Mouse (Mus musculus): ENCODE results near the gene Atp6v1e2. TPM values are rescaled to one million over a fixed set of nuclear protein-coding genes. Genes with fewer than 3 reads are reported as not detected.

The Atp6v1e2 gene
- polyA plus RNA-seq, 1 experiment, result not detected

DNA sequence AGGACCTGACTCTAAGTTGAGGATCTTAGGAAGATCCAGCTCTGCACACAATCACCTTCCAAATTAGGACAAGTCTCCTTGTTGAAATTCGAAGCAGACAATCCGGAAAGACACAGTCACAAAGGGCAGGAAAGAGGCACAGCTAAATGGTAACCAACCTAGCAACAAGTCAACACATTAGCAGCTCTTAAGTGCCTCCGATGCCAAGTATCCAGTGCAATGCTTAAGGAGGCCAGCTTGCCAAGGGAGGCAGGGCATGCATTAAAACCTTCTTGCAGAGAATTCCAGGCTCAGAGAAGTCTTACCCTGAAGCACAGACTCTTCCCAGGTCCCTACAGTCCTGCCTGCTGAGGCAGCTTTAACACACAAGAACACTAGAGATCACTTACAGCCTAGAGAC lies 23.0 kb downstream of the Atp6v1e2 start:
- WGBS, result 68% methylated on average over 3 of the region's 3 CpGs
- DNase-seq (ENCODE audit: low read depth, low spot score), result no peak

DNA sequence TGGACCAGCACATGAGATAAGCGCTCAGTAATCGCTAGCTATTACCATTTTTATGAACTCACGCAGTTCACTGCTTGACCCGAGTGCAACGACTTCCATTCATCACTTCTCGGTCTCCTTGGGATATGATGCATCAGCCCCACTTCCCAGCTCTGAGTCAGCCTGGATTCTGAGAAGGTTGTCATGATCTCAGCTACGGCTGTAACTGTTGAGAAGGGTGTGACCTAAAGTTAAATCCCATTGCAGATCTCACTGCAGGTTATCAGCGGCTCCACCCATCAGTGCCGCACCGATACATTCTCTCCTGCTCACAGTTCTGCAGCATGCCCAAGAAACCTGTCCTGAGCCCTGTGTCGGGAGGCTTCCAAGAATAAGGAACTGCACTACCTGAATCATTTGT lies 28.0 kb downstream of the Atp6v1e2 start:
- WGBS, result 45% methylated on average over 11 of the region's 11 CpGs
- DNase-seq (ENCODE audit: low read depth, low spot score), result no peak

- no peak for DNase-seq (ENCODE audit: low read depth, low spot score)
These were observed 28.9 kb downstream of the Atp6v1e2 start for GRCm38 (mm10) chr17:86918786-86919185.

GRCm38 (mm10) chr17:86917048-86917447 lies 30.6 kb downstream of the Atp6v1e2 start, which contains the start of gene Tmem247:
Gene Tmem247, plus strand, starts transcription at chr17:86917348.
- WGBS, result 78% methylated on average over 10 of the region's 10 CpGs
- DNase-seq (ENCODE audit: low read depth, low spot score), result no peak

More at GRCm38 (mm10) chr17:86918786-86919185, 28.9 kb downstream of the Atp6v1e2 start:
- 49% methylated on average over 6 of the region's 6 CpGs for WGBS

- WGBS, result 76% methylated on average over 4 of the region's 4 CpGs
- no peak for DNase-seq (ENCODE audit: low read depth, low spot score)
These were observed 32.2 kb downstream of the Atp6v1e2 start for GRCm38 (mm10) chr17:86915540-86915939.

DNA sequence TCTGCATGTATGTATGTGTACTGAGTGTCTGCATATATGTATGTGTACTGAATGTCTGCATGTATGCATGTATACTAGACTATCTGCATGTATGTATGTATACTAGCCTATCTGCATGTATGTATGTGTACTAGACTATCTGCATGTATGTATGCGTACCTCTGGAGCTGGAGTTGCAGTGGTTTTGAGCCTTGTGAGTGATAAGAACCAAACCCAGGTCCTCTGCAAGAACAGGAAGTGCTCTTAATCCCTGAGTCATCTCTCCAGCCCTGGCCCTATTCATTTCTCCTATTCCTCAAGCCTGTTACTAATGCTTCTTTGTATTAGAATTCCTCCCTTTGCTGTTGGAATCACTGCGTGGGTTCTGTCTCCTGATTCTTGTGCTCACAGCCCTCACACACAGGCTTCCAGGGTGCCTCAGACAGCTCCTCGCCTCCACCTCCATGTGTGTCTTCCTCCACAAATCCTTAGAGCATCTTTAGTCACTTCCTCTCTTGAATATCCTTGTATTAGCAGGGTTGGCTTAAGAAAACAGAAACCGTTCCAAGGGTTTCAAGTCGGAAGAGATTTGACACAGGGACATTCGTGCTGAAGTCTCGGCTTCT lies 34.6 kb downstream of the Atp6v1e2 start:
- no peak for DNase-seq (ENCODE audit: low read depth, low spot score)
- WGBS, result 75% methylated on average over 7 of the region's 7 CpGs

DNA sequence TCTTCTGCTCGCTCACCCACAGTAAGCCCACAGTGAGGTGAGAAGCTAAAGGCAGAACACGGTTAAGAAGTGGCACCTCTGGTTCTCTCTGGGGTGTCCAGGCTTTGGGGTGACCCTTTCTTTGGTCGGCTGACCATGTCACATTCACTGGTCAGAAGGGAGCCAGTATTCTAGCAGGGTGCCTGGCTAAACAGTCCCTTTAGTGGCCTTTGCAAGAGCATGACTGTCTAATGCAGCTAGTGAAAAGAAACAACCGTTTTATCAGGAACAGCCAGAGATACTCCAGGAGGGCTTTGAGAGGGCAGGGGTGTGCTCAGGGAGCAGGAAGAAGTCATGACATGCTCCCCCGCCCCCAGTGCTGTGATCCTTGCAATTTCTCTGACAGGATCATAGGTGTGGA lies 36.4 kb downstream of the Atp6v1e2 start:
- 64% methylated on average over 5 of the region's 5 CpGs for WGBS
- no peak for DNase-seq (ENCODE audit: low read depth, low spot score)

DNA sequence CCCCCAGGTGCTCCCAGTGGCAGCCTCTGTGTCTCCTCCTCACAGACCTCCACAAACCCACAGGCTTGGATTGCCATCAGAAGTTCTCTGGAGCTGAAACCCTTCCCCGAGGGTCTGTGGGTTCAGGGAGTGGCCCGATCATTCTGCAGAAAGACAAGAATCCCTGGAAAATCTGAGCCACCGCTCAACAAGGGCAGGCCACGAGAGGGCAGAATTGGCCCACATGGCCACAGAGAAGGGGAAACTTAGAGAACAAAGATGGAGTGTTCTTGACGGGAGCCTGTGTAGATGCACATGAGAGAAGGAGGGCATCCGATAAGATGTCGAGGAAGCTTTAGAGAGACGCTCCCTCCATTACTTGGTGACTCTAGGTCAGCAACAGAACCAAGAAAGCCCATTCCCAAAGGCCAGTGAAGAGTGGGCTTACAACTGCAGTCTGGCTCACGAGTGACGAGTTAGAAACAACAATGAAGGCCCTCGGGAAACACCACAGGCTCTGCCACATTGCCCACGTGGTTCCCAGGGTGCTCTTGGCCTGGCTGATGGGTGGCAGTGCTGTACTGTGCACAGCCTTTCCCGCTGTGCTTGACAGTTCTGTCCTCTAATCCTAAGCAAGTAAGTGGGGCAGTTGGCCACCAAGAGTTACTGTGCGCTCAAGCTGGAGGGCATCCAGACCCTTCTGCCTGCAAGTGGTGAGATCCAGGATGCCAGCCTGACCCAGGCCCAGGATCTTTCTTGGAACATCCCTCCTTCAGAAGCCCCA lies 37.8 kb downstream of the Atp6v1e2 start:
- 69% methylated on average over 14 of the region's 14 CpGs for WGBS
- no peak for DNase-seq (ENCODE audit: low read depth, low spot score)

DNA sequence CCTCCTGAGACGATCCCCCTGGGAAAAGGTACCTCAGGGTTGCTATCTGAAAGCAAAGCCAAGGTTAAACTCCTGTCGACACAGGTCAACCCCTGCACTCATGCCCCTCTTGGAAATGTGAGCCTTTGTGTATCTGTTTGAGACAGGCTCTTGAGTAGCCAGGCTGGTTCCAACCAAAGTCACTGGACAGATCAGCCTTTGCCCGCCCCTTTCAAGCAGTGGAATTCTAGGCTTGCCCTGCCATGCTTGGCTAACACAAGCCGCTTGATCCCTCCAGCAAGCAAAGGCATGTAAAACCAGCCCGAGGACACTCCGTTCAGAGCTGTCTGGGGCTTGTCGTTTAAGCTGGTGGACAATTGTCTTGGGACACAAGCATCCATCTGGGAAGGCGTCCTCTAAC lies 39.4 kb downstream of the Atp6v1e2 start:
- DNase-seq (ENCODE audit: low read depth, low spot score), result no peak
- WGBS, result 63% methylated on average over 8 of the region's 8 CpGs

GRCm38 (mm10) chr17:86907092-86907491 lies 40.6 kb downstream of the Atp6v1e2 start:
- 93% methylated on average over 3 of the region's 3 CpGs for WGBS
- no peak for DNase-seq (ENCODE audit: low read depth, low spot score)

- no peak for DNase-seq (ENCODE audit: low read depth, low spot score)
- WGBS, result 30% methylated on average over 6 of the region's 6 CpGs
These were observed 41.1 kb downstream of the Atp6v1e2 start for GRCm38 (mm10) chr17:86906601-86907000.

DNA sequence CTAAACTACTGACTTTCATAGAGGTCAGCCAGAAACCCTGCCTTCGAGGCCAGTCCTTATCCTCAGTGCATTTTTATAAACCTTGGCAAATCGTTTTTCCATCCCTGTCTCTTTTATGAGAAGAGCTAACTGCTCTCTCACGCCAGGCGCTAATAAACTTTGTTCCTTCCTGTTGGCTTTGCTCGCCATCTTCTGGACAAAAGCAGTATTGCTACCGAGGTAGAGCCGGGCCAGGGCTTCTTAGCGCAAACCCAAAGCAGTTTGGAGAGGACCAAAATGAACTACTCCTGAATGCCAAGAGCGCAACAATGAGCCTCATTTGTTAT lies 41.6 kb downstream of the Atp6v1e2 start:
- DNase-seq (ENCODE audit: low read depth, low spot score), result peak; percentile 59
- WGBS, result 2% methylated on average over 9 of the region's 9 CpGs

DNA sequence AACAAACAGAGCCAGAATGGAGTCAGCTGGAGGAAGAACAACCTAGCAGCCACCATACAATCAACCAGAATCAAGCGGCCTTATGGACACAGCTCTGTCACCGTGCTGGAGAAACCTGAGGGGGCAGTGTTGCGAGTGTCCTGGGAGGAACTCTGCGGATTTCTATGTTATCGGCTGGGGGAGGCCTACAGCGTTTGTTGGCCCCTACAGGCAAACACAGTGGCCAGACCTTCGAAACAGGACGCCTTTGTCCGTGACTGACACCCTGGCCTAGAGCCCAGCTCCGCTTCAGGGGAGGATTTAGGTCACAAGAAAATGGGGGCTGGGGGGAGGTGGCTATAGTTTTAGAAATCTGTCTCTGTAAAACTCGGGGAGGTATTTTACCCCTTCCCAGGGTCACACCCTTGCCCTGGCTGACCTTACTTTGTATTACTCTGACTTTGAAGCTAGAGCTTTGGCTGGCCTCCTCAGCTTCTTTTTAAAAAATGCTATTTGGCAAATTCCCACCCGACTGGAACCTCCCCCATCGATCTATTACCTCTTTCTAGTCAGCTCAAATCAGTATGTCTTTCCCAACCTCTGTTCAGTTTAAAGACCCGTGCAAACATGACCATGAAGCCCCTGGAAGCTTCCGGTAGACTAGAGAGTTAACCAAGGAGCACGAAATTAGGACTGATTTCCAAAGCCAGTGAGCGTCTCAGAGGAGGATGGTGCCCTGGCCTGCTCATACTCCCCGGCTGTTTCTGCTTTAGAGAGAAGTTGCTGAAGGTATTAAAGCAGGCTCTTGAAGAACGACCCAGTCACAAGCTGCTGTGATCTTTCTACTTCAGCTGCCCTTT lies 42.2 kb downstream of the Atp6v1e2 start:
- 42% methylated on average over 19 of the region's 19 CpGs for WGBS
- no peak for DNase-seq (ENCODE audit: low read depth, low spot score)

- no peak for DNase-seq (ENCODE audit: low read depth, low spot score)
- WGBS, result 50% methylated on average over 3 of the region's 3 CpGs
These were observed 43.5 kb downstream of the Atp6v1e2 start for GRCm38 (mm10) chr17:86904206-86904605.

DNA sequence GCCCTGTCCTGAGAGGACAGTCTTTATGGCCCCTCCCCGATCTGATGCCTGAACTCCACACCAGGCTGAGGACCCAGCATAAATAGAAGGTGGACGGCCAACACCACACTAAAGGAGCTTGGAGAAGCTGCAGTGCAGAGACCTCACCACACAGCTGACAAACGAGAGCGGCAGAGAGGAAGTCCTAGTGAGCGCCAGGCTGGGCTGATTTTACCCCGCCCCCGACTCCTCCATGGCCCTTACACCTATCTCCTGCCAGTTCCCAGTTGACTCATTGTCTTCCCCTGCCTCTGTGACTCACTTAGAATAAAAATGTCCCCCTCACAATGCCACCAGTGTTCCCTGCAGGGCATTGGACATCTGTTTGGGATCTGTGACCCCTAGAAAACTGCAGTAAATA lies 44.1 kb downstream of the Atp6v1e2 start:
- 37% methylated on average over 7 of the region's 7 CpGs for WGBS
- DNase-seq (ENCODE audit: low read depth, low spot score), result no peak

DNA sequence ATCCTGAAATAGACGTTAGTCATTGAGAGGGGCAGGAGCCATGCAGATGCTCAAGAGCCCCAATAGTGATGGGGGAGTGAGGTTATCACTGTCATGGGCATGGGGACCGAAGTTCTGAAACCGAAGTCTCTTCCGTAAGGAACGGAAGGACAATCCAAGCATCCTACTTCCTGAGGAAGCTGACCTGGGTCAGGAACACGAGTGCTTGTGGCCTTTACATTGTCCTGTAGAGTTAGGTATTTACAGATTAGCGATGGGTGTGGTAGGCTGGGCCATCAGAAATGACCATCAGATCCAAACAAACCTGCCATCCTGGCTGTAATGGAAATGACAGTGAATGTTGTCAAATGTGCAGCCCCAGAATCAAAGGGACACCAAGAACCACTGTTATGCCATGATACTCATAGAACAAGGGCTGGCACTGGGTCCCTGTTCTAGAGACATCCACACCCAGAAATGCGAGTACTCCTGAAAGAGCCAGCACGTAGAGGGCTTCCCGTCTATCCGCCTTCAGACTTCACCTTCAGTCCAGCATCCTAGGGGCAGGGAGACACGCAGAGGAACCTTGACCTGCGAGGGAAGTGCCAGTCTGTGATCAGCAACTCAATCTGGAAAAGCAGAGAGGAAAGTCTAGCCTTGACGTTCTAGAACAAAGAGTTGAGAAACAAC lies 45.2 kb downstream of the Atp6v1e2 start:
- no peak for DNase-seq (ENCODE audit: low read depth, low spot score)
- 85% methylated on average over 14 of the region's 14 CpGs for WGBS

- WGBS, result 70% methylated on average over 5 of the region's 5 CpGs
- DNase-seq (ENCODE audit: low read depth, low spot score), result no peak
These were observed 47.1 kb downstream of the Atp6v1e2 start for GRCm38 (mm10) chr17:86900564-86900963.

- WGBS, result 34% methylated on average over 5 of the region's 5 CpGs
- DNase-seq (ENCODE audit: low read depth, low spot score), result no peak
These were observed 47.9 kb downstream of the Atp6v1e2 start for GRCm38 (mm10) chr17:86899821-86900220.

GRCm38 (mm10) chr17:86897486-86898165 lies 50.1 kb downstream of the Atp6v1e2 start:
- DNase-seq (ENCODE audit: low read depth, low spot score), result no peak
- WGBS, result 97% methylated on average over 6 of the region's 6 CpGs
